Mouse (Mus musculus) C2C12 (cell line): Measurements from ENCODE around the gene Dkk3.

Experiments
- CTCF ChIP-seq: IDR thresholded peaks from one replicate; pipeline ENCODE4 v1.5.1; 2011; ENCODE audit not compliant: control insufficient read depth, insufficient read depth, insufficient read length
- FOSL1 ChIP-seq: IDR thresholded peaks from one replicate; pipeline ENCODE4 v1.8.0; 2011; ENCODE audit warnings: mild to moderate bottlenecking, low read length; ENCODE audit not compliant: poor library complexity, insufficient read depth, severe bottlenecking
- MYOD1 ChIP-seq: IDR thresholded peaks from one replicate; pipeline ENCODE4 v1.6.1; 2011; ENCODE audit warnings: low read depth; ENCODE audit not compliant: control insufficient read depth, insufficient read length

DNA sequence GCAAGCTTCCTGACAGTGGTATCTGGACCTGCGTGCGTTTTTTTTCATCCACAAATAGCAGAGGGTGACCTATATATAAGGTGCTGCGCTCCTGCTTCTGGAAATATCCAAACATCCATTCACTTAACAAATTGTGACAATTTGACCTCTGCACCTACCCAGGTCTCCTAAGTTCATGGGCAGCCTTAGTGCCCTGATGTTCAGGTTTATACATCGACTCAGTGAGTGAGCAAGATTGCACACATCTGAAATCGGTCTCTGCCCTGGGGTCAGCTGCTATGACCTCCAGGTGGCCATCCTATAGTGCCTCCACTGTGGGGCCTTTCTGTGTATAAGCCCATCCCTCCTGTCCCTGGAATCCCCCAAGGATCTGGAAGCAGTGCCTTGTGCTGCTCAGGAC lies 33.9 kb upstream of the Dkk3 start:
- TF ChIP-seq CTCF (no peak), MYOD1 (no peak), FOSL1 (no peak)
